Mouse (Mus musculus) hindbrain, embryonic 16.5 days (tissue): ENCODE data around the gene Tifab. TPM values are rescaled to one million over a fixed set of nuclear protein-coding genes. Genes with fewer than 3 reads are reported as not detected.

Experiments used
- ATAC-seq: fragments of 200-750 bp; cut with Nextera tagmentation; 2 replicates; pipeline ENCODE4 v1.8.0; 2017; ENCODE audit warnings: moderate TSS enrichment, moderate library complexity
- H3K27ac ChIP-seq: fragments of 300-500 bp; sonication (generic); 2 replicates; pipeline ENCODE4 v1.5.1; 2014; ENCODE audit warnings: low read depth, mild to moderate bottlenecking, control low read depth, low read length, moderate library complexity
- H3K27me3 ChIP-seq: fragments of 300-500 bp; sonication (generic); replicated peaks from 2 replicates; pipeline ENCODE4 v1.6.1; 2014; ENCODE audit warnings: low read length; ENCODE audit not compliant: control insufficient read depth, insufficient read depth
- H3K36me3 ChIP-seq: fragments of 300-500 bp; sonication (generic); 2 replicates; pipeline ENCODE4 v1.6.1; 2014; ENCODE audit warnings: mild to moderate bottlenecking, low read length, moderate library complexity, mixed read lengths; ENCODE audit not compliant: control insufficient read depth, insufficient read depth
- H3K4me1 ChIP-seq: fragments of 300-500 bp; sonication (generic); 2 replicates; pipeline ENCODE4 v1.6.1; 2014; ENCODE audit warnings: low read depth, low read length; ENCODE audit not compliant: control insufficient read depth, insufficient read depth
- H3K4me2 ChIP-seq: fragments of 300-500 bp; sonication (generic); 2 replicates; pipeline ENCODE4 v1.6.1; 2014; ENCODE audit warnings: mild to moderate bottlenecking, low read length, control low read depth, moderate library complexity
- H3K4me3 ChIP-seq: fragments of 300-500 bp; sonication (generic); 2 replicates; pipeline ENCODE4 v1.5.1; 2014; ENCODE audit warnings: mild to moderate bottlenecking, low read length, control low read depth, moderate library complexity
- H3K9ac ChIP-seq: fragments of 300-500 bp; sonication (generic); 2 replicates; pipeline ENCODE4 v1.6.1; 2014; ENCODE audit warnings: low read depth, mild to moderate bottlenecking, control low read depth, low read length, moderate library complexity
- H3K9me3 ChIP-seq: fragments of 300-500 bp; sonication (generic); 2 replicates; pipeline ENCODE4 v1.6.1; 2014; ENCODE audit warnings: mild to moderate bottlenecking, low read length, moderate library complexity; ENCODE audit not compliant: control insufficient read depth
- WGBS: fragments of 180-500 bp; shearing (Covaris S2); extraction: QIAGEN DNeasy Blood & Tissue Kit; methylation state at CpG from one replicate; pipeline ENCODE4 v1.1.7; 2014; 5-methylcytosine and 5-hydroxymethylcytosine counted together
- polyA plus RNA-seq: library from polyadenylated mRNA; unstranded; fragments of >200 nt; fragmentation: Nextera tagmentation; extraction: Ambion mirVana; gene quantifications from 2 replicates; pipeline ENCODE4 v1.2.1, GENCODE M21; 2015

Gene Tifab
- polyA plus RNA-seq, 1 experiment from 2014 or later: 1.0 TPM

GRCm38 (mm10) chr13:56189688-56190087, 11.0 kb upstream of the Tifab start:
- Histone ChIP-seq H3K27ac (no peak overlapping the region), H3K9ac (no peak overlapping the region), H3K36me3 (no peaks in the 10 kb centered on the region), H3K4me1 (no peaks in the 10 kb centered on the region), H3K4me2 (no peak overlapping the region), H3K9me3 (no peaks in the 10 kb centered on the region), H3K4me3 (no peak overlapping the region), H3K27me3 (no peaks in the 10 kb centered on the region; the same call in 1 of the 2 replicates)
- no peak for ATAC-seq
- WGBS: 80% methylated on average over 5 of the region's 5 CpGs

GRCm38 (mm10) chr13:56183687-56184086, 5.0 kb upstream of the Tifab start:
- Histone ChIP-seq H3K4me2 (no peak overlapping the region), H3K27ac (no peak overlapping the region), H3K9me3 (0 out of 2 replicates have a peak, but pooled peaks cover 3% of the 10 kb centered on the region), H3K4me1 (no peaks in the 10 kb centered on the region), H3K9ac (no peak overlapping the region), H3K4me3 (no peak overlapping the region), H3K27me3 (no peaks in the 10 kb centered on the region), H3K36me3 (no peaks in the 10 kb centered on the region)
- no peak for ATAC-seq
- WGBS: 92% methylated on average over 5 of the region's 5 CpGs

GRCm38 (mm10) chr13:56181424-56181823, 2.7 kb upstream of the Tifab start:
- H3K4me2 ChIP-seq: no peak overlapping the region
- H3K4me1 ChIP-seq: no peaks in the 10 kb centered on the region
- H3K36me3 ChIP-seq: no peaks in the 10 kb centered on the region
- H3K27me3 ChIP-seq: no peaks in the 10 kb centered on the region
- no peak overlapping the region for H3K4me3 ChIP-seq
- 73% methylated on average over 8 of the region's 8 CpGs for WGBS
- ATAC-seq: no peak
- H3K27ac ChIP-seq: no peak overlapping the region
- H3K9me3 ChIP-seq: 0 out of 2 replicates have a peak, but pooled peaks cover 3% of the 10 kb centered on the region
- H3K9ac ChIP-seq: no peak overlapping the region

GRCm38 (mm10) chr13:56176310-56176709, 2.4 kb downstream of the Tifab start:
- Histone ChIP-seq H3K9ac (no peak overlapping the region), H3K36me3 (no peaks in the 10 kb centered on the region), H3K4me3 (no peak overlapping the region), H3K27ac (no peak overlapping the region), H3K4me2 (no peak overlapping the region), H3K27me3 (no peaks in the 10 kb centered on the region), H3K9me3 (no peaks in the 10 kb centered on the region), H3K4me1 (no peaks in the 10 kb centered on the region)
- ATAC-seq: no peak
- 79% methylated on average over 9 of the region's 9 CpGs for WGBS

GRCm38 (mm10) chr13:56175848-56176247, 2.8 kb downstream of the Tifab start:
- Histone ChIP-seq H3K4me2 (no peak overlapping the region), H3K9ac (no peak overlapping the region), H3K36me3 (no peaks in the 10 kb centered on the region), H3K27ac (no peak overlapping the region), H3K9me3 (no peaks in the 10 kb centered on the region), H3K27me3 (no peaks in the 10 kb centered on the region), H3K4me1 (no peaks in the 10 kb centered on the region), H3K4me3 (no peak overlapping the region)
- no peak for ATAC-seq
- 58% methylated on average over 4 of the region's 4 CpGs for WGBS

- Histone ChIP-seq H3K36me3 (no peaks in the 10 kb centered on the region), H3K9ac (no peak overlapping the region), H3K4me2 (no peak overlapping the region), H3K4me1 (peaks cover 6% of the 10 kb centered on the region), H3K4me3 (no peak overlapping the region), H3K27ac (no peak overlapping the region), H3K9me3 (no peaks in the 10 kb centered on the region), H3K27me3 (no peaks in the 10 kb centered on the region)
- 73% methylated on average over 7 of the region's 7 CpGs for WGBS
- no peak for ATAC-seq
Observed at GRCm38 (mm10) chr13:56172901-56173545, 5.7 kb downstream of the Tifab start.

GRCm38 (mm10) chr13:56172106-56172505, 6.6 kb downstream of the Tifab start:
- no peaks in the 10 kb centered on the region for H3K27me3 ChIP-seq
- WGBS: 90% methylated on average over 7 of the region's 7 CpGs
- no peak for ATAC-seq
- H3K27ac ChIP-seq: no peak overlapping the region
- H3K9ac ChIP-seq: no peak overlapping the region
- H3K9me3 ChIP-seq: no peaks in the 10 kb centered on the region
- H3K4me1 ChIP-seq: peaks cover 8% of the 10 kb centered on the region
- H3K4me3 ChIP-seq: no peak overlapping the region
- no peak overlapping the region for H3K4me2 ChIP-seq
- H3K36me3 ChIP-seq: no peaks in the 10 kb centered on the region

- no peaks in the 10 kb centered on the region for H3K27me3 ChIP-seq
- ATAC-seq: 0 out of 2 replicates have a peak, but pooled peaks have one; percentile 10
- no peak overlapping the region for H3K27ac ChIP-seq
- 44% methylated on average over 3 of the region's 3 CpGs for WGBS
- H3K36me3 ChIP-seq: no peaks in the 10 kb centered on the region
- no peak overlapping the region for H3K9ac ChIP-seq
- H3K4me3 ChIP-seq: no peak overlapping the region
- H3K4me1 ChIP-seq: peaks cover 8% of the 10 kb centered on the region
- H3K9me3 ChIP-seq: no peaks in the 10 kb centered on the region
- H3K4me2 ChIP-seq: no peak overlapping the region
Observed at GRCm38 (mm10) chr13:56168403-56168781, 10.3 kb downstream of the Tifab start.

GRCm38 (mm10) chr13:56167446-56168402, 11.0 kb downstream of the Tifab start:
- Histone ChIP-seq H3K27me3 (no peaks in the 10 kb centered on the region), H3K4me2 (no peak overlapping the region), H3K36me3 (no peaks in the 10 kb centered on the region), H3K9ac (no peak overlapping the region), H3K27ac (no peak overlapping the region), H3K9me3 (no peaks in the 10 kb centered on the region), H3K4me3 (no peak overlapping the region), H3K4me1 (peaks cover 8% of the 10 kb centered on the region)
- WGBS: 29% methylated on average over 10 of the region's 14 CpGs
- peak; percentile 57; the same call in 1 of the 2 replicates for ATAC-seq
